Mouse (Mus musculus): Measurements from ENCODE around the gene Gpr65.
"Not testable (repeated sequence)": the region's sequence is repeated elsewhere in the genome, so short reads cannot be mapped to it uniquely, and the experiment has no call there.

Gene Gpr65

DNA sequence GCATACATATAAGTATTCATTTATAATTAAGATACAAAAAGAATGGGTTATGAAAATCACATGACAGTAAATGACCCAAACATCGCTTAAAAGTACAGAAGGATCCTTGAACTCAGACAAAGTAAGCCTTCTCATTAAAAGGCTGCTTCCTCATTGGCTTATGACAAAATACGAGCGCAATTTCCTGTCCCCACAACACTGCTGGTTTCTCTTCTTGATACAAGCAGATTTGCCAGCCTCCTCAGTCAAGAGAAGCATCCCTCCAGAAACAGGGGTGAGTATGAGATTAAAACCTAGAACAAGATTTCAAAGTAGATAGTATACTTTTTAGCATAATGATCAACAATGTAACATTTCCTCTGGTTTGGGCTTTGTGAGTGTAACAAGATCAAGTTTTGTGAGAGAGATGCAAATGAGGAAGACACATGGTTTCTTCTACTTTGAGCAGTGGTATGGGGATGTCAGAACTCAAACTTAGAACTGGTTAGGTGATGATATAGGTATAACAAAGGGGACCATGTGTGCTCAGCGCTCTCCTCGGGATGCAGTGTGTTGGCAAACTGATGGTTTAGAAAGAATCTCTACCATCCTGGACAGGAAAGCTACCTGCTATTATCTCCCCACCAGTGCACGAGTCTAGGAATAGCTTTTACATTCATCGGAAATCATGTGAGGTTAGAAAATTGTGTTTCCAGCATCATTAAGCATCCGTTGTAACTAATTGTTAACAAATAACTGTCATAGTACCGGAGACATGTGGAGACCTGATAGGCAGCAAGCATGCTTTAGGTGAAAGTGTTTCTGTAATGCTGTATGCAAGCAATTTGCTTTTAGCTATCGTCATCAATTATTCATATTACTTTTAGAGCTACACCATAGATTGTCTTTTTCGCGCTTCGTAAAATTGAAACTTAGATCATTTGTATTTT lies at the start of gene Gpr65:
TSS of gene Gpr65 (plus strand) at position 195 of the 929 bp plus-strand sequence.
- DNase-seq (ENCODE audit: low spot score), result no peak

DNA sequence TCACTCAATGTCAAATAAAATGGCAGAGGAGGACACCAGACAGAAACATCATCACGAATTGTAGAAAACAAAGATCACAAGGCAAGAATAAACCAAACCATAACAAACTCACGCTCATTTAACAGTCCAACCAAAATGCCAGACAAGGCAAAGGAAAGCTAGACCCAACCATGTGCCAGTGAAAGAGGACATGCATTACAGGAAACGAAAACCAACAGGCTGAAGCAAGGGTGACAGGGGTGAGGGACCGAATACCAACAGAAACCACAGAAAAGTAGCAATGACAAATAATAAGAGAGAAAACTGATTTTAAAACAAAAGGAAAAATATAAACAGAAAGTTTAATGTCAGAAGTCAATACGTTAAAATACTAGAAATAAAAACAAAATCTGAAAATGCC lies 45.1 kb upstream of the Gpr65 start:
- no peak for DNase-seq (ENCODE audit: low spot score)

DNA sequence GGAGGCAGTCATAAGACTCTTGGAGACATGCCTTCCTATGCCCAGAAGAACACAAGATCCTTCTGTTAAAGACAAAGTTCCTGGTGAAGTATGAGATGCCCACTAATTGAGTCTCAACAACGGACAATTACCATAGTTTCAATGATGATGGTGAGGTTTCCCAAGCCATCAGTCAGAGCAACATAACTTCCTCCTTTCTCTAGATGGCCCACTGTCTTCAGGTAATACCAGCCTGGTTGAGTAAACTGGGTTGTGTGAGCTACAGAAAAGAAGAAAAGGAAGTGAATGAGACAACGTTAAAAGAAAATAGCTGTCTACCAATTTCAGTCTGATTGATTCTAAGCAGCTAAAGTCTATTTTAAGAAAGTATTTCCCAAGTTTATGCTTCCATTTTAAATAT lies 41.4 kb upstream of the Gpr65 start:
- DNase-seq (ENCODE audit: low spot score), result no peak

DNA sequence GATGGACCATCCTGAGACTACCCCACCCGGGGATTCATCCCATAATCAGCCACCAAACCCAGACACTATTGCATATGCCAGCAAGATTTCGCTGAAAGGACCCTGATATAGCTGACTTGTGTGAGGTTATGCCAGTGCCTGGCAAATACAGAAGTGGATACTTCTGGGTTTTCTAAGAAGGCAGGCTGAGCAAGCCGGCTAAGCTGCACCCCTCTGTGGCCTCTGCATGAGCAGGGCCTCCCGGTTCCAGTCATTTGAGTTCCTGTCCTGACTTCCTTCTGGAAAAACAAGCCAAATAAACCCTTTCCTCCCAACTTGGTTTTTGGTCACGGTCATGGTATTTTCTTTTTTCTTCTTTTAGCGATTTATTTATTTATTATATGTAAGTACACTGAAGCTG lies 30.0 kb upstream of the Gpr65 start:
- not testable (repeated sequence) for DNase-seq (ENCODE audit: low spot score)

DNA sequence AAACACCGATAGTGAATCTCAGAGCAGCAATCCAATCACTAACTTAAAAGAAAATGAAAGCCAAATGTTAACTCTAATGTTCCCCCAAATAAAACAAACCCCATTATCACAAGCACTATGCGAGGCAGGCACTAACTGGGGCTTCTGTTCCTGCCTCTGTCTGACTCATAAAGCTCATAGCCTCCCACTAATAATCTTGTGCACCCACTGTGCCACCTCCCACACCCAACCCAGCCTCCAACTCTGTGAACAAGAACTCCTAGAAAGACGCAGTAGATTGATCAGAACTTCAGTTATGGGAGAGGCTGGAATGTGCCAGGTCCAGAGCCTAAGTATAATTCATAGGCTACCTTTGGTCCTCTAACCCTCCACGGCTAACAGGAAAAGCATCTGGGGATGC lies 24.3 kb upstream of the Gpr65 start:
- no peak for DNase-seq (ENCODE audit: low spot score)

DNA sequence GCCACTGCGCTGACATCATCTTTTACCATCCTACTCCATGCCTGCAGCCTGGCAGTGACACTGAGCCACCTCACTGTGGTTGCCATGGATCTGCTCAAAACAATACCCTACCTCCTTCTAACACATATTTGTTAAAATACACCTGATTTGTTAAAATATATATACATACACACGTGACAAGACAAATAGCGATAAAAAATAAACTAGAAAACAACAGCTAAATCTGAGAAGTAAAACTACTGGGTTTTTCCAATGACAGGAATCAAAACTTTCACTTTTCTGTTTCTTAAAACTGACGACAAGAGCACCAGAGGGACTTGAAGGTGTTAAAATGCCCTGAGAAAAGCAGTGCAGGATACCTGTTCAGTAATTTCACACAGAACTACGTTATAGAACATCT lies 23.6 kb upstream of the Gpr65 start:
- no peak for DNase-seq (ENCODE audit: low spot score)

DNA sequence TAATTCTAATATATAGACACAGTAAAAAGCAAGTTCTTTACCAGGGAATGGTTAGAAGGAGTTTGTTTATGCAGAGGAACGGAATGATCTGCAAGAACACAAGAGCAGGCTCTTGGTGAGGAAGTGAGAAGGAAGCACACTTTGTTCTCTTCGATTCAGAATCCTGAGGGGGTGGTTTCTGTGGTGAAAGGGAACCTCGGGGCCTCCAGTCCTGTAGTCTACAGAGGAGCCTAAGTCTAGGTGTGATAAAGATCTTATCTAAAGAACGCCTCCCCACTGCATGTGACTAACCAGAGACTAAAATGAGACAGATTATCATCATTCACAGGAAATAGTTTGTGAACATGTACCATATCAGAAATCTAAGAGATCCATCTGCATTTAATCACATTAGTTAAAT lies 21.6 kb upstream of the Gpr65 start:
- no peak for DNase-seq (ENCODE audit: low spot score)

DNA sequence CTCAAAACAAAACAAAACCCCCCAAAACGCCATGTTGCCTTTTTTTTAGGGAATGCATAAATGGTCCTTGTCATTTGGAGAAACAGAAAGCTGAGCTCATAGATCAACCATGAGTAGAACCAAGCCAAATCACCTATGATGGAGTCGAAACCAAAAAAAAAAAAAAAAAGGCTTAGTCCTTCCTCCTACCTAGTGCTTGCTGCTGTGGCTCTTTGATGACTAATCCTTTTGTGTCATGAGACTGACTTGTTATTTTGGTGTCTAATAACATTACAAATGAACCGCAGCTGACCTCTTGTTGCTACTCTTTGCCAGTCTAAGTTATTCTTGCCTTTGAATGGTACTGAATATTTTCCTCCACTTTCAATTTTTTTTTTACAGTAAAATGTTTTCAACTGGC lies 18.8 kb upstream of the Gpr65 start:
- DNase-seq (ENCODE audit: low spot score), result no peak

DNA sequence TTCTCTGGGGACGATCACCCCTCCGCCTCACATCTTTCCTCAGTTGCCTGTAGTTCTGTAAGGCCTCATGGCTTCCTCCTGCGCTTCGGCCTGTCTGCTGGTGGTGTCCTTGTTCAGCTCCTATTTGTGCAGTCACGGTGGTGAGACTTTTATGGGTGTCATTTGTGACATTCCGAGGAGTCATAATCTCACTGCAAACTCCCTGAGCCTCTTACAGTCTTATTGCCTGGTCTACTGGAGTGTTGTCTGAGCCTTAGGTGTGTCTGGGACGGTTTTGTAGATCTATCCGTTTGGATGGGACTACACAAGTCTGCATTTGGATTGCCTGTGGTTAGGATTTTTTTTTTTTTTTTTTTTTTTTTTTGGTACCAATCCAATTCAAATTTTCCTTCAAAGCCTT lies 18.1 kb upstream of the Gpr65 start:
- no peak for DNase-seq (ENCODE audit: low spot score)

DNA sequence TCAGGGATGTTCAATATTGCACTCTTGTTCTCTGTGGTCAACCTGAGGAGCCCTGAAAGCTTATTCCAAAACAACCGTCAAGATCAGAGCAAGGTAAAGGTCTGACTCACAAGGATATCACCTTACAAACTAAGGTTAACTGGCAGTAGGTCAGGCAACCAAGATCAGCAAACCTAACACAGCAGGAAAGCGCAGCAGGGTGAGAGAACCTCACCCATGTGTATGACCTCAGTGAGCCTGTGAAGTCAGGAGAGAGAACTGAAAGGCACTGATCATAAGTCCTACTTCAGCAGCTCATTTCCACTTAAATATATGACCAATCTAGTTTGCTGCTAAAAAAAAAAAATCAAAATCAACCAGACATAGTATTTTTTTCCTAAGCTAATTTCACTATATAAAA lies 16.0 kb upstream of the Gpr65 start:
- no peak for DNase-seq (ENCODE audit: low spot score)

DNA sequence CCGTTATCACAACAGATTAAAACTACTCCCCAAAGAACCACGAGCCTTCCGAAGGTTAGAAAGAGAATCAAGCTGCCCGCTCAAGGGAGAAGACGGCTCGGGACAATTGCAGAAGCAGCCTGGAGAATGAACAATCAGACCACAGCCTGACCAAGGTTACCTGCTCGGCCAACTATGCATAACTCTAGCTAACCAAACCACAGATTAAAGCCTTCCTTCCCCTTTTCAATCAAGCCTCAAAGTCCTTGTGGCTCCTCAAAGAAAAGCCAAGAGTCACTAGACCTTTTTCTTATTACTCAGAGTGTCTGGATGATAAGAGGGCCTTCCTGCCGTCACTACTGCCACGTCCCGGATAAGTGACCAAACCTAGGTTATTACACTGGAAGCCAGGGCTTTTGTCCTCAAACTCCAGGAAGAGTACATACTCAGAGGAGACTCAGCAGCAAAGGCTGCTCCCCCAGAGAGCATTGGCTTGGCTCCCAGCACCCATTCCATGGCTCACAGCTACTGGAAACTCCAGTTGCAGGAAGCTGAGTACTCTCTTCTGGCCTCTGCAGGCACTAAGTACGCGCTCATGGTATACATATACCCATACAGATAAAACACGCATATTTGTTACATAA lies 13.0 kb upstream of the Gpr65 start:
- no peak for DNase-seq (ENCODE audit: low spot score)

DNA sequence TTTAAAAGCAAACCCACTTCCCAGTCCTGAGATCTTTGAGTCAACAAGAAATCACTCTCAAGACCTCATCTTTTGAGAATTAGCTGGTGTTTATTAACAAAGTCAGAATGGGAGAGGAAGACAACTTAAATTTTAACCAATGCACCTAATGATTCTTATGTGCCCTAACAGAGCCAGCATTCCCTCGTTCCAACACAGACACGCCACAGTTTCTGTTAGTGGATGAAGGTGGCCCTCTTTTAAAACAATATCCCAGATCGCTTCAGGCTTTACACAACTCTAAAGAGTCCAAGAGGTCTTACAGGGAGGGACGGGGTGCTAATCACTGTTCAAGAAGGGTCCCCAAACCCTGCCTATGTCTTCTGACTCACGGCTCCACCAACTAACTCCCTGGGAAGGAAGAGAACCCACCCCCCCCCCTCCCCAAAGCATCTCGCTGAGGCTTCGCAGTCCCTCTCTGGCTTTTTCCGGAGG lies 10.0 kb upstream of the Gpr65 start:
- DNase-seq (ENCODE audit: low spot score), result no peak

DNA sequence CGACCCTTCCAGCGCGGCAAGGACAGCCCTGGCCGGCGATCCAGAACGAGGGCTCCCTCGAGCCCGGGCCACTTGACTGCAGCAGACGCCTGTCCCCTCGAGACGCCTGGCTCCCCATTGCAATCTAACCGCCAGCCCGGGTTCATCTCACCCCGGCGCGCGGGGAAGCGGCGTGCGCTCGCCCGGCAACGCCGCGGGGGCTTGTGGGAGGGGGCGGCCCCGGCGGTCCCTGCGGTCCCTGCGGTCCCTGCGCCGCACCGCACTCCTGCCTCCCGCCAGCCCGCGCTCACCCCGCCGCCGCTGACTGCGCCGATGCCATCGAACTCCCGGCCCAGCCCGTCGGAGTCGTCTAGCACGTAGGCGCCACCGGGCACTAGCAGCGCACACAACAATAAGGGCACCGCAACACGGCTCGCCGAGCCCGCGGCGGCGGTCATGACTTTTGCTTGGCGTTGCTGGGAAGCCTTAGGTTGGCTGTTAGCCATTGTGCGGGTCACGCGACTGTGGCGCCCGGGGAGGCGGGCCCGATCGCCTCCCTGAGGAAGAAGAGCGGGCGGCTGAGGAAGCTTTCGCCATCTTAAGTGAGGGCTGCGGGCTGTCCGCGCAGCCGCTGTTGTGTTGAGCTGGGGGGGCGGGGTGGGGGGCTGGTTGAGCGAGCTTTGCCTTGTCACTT lies 9.5 kb upstream of the Gpr65 start, which contains the start of gene Galc:
TSS of gene Galc (minus strand) at position 615 of the 673 bp plus-strand sequence.
- peak; percentile 85 for DNase-seq (ENCODE audit: low spot score)

DNA sequence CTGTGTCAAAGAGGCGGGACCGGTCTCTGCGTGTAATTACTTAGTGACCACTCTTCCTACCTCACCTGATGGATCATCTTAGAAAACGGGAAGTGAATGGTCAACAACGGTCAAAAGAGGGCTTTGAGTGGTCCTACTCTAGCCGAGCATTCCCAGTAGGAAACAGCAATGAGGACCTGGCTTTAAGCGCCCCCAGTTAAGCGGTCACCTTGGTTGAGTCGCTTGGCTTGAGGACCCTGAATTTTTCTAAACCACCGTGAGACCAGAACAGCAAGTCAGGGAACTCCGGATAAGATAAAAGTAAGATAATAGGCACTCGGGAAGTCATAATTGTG lies 8.9 kb upstream of the Gpr65 start:
- no peak for DNase-seq (ENCODE audit: low spot score)

DNA sequence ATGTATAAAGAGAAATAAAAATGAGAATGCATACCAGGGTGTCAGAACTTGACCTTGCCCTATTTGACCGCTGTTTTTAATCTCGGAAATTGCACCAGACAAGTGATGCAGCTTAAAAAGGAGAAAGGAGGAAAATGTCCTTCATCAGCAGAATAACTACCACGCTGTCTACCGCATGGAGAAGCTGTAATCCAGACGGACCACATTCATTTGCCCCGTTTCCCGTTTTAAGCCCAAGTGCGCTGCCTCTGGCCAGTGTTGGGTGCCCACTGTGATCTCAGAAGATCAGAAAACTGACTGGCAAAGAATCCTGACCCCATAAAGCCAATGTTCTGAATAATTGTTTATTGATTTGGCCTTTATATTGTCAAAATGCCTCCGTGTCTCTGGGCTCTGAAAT lies 2.7 kb upstream of the Gpr65 start:
- DNase-seq (ENCODE audit: low spot score), result no peak

DNA sequence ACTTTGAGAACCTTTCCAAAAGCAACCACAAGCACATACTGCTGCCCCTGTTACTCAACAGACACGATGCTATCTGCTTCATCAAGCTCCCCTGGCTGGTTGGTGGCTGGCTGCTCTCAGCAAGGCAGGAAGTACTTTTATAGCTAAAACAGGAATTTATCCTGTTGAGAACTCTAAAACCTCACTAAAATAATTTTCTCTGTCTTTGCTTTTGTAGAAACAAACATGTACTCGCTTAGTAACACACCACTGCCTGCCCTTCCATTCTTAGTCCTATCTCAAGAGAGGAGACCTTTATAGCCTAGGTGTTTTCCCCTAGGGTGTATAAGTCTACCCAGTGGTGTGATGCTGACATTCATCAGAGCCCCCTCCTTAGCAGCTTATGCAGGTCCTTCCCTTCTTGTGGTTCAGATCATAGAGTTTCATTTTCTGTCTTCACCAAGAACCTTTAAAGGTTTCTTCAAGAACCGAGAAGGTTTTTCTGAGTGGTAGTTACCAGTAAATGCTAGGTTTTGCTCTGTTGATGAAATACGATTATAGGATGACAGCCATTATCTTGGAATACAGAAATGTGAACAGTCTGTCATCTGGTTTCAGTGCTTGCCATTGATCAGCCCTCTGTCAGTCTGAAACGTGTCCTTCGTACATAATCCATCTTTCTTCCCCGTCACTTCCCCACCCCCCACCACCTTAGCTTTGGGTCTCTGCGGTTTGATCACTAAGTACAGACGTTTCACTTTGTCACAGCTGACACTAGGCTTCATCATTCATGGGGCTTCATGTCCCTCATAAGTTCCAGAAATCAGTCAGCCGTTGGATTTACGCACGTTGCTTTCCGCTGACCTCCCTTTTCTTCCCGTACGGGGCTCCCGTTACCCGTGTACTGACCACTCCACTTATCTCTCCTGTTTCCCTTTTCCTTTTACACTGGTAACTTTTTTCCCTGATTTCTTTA lies 1.6 kb downstream of the Gpr65 start:
- DNase-seq (ENCODE audit: low spot score), result no peak

DNA sequence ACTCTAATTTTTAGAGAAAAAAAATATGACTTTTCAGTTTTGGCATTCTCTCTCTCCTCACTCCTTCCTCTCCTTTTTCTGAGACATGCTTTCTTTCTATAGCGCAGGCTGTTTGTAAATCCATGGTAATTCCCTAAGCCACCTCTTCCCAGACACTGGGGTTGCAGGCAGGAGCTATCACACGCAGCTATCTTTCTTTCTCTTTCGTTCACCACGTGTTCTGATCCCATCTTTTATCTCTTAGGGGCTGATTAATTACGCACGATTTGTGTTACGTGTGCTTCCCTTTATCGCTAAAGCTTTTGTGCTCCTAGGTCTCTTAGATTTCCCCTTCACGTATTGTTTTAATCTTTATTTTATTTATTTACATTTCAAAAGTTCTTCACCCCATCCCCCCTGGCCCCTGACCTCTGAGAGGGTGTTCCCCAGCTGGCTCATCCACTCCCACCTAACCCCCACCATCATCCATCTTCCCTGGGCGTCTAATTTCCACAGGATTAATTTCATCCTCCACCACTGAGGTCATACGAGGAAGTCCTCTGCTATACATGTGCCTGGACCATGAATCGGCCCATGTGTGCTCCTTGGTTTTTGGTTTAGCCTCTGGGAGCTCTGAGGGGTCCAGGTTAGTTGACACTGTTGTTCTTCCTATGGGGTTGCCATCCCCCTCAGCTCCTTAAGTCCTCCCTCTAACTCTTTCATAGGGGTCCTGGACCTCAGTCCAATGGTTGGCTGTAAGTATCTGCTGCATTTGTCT lies 2.6 kb downstream of the Gpr65 start:
- no peak for DNase-seq (ENCODE audit: low spot score)

DNA sequence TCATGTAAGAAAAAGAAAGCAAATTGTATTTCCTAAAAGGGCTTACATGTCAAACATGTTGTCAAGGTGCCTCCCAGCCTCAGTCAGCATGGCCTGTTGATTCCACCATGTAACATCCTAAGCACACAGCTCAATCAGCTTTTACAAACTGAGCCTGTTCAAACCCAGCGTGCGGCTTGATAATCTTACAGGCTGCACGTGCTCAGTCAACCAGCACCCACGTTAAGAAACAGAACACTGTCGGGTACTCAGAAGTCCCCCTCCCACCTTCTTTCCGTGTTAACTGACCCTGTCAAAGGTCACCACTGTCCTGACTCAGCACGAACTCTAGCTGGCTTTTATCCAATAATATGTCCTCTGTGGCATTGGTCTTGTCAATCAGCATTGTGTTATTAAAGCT lies 4.0 kb downstream of the Gpr65 start:
- no peak for DNase-seq (ENCODE audit: low spot score)

DNA sequence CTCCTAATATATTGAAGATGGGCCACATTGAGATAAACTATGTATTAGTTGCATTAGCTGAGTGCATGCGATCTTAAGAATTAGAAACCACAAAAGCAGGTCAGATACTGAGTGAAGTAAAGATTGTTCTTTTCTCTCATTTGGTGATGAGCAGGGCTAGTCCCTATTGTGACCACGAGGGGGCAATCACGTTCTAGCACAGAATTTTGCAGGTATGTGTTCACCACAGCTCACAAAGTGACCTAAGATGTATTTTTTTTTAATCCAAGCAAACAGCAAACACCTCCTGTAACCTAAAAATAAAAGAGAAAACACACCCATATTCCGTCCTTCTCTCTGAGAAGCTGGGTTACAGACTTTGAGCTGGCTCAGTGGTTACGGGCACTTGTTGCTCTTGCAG lies 12.1 kb downstream of the Gpr65 start:
- DNase-seq (ENCODE audit: low spot score), result peak; percentile 32

DNA sequence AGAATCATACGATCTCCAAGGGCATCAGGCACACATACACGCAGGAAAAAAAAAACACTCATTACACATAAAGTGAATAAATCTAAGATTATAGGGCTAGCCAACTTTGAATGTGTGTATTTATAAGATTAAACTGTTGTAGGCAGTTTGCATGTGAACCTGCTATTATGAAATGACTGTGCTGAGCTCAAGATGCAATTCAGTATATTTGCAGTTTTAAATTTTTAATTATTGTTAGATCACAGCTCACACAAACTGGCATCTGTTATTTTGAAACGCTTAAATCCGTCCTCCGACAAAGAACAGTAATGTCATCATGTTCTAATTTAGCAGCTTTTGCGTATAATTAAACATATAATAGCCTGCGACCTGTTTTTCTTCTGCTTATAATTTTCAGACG lies 12.6 kb downstream of the Gpr65 start:
- no peak for DNase-seq (ENCODE audit: low spot score)

Data from left cerebral cortex, adult 11 months (tissue).